Mouse (Mus musculus) urinary bladder, postnatal 10 days (tissue): ENCODE results near the gene Lgi4.

Experiments used
- DNase-seq: peaks from one replicate; pipeline ENCODE4 v3.0.0; 2022; ENCODE audit warnings: low spot score

Lgi4 gene

DNA sequence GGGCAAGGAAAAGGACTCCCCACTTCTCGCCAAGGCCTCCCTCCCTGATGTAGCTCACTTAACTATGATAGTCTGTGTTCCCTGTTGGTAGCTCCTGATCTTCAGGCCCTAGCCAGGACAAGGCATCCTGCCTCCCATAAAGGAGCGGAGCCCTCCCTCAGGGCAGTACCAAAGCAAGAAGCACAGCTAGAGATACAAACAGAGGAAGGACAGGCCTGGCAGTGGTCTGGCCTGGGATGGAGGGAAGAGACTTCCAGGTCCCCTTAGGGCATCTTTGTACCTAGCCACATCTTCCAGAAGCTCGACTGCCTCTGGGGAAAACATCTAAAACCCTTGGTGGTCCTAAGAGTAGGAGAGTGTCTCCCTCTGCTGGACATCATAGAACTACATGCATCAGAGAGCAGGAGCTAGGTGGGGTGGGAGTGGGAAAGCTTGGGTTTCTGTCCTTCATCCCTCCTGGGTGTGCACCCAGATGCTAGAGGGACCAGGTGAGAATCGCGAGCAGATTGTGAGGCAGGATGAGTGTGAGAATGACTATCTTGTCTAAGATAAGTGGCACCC, 18.8 kb downstream of the Lgi4 start:
- DNase-seq, result no peak

DNA sequence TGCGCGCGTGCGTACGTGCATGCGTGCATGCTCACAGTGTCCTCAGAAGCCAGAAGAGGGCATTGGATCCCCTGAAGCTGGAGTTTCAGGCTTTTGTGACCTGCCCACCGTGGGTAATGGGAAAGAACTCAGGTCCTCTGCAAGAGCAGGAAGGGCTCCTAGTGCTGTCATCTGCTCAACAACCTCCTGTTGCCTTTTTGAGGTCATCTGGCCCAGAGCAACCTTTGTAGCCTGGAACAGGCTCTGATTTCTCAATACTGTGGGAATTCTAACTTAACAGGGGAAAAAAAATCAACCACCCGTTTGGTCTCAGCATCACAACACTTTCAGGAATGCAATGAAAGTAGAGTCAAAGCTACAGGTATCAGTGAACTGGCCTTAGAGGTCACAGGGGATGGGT, 20.5 kb downstream of the Lgi4 start:
- no peak for DNase-seq

DNA sequence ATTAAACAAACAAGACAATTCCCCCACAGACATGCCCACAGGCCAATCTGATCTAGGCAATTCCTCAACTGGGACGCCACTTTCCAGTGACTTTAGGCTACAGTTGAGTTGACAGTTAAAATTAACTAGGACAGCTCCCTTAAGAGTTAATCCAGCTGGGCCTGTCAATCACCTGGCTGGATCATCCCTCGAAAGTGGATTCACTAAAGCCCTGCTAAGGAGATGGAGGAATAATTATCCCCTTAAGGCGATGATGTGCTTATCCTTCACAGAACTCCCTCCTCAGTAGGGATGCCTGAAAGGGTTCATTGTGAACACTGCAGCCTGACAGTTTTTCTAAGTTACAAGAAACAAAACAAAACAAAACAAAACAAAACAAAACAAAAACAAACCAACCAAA, 21.5 kb downstream of the Lgi4 start:
- no peak for DNase-seq

DNA sequence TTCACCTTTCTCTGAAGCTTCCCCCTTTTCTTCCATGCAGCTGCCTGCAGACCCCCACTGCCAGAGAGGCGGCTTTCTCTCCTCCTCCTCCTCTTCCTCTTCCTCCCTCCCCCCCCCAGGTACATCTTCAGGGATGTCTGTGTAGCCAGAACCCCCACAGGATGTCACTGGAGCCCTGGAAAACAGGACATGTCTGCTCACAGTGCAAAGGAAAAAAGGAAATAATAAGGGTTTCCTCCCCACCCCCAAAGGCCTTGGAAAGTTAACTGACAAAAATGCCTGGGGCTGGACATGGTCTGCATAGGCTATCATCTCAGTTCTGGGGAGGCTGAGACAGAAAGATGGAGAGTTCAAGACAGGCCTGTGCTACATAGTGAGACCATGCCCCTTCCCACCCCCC, 22.0 kb downstream of the Lgi4 start:
- no peak for DNase-seq

DNA sequence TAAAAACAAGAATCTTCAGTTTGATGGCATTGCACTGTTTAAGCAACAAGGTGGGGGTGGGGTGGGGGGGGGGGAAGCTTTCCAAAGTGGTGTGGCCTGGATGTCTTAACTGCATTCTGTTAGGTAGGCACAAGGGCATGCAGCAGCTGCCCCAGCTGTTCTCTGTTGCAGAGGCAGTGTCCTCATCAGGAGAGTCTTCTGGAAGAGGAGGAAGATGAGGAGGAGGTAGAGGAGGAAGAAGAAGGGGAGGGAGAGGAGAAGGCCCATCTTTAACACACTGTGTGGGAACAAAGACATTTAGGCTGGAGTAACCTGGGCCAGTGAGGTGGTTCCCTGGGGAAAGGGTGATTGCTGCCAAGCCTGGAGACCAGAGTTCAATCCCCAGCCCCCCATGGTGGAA, 23.0 kb downstream of the Lgi4 start:
- DNase-seq, result no peak

DNA sequence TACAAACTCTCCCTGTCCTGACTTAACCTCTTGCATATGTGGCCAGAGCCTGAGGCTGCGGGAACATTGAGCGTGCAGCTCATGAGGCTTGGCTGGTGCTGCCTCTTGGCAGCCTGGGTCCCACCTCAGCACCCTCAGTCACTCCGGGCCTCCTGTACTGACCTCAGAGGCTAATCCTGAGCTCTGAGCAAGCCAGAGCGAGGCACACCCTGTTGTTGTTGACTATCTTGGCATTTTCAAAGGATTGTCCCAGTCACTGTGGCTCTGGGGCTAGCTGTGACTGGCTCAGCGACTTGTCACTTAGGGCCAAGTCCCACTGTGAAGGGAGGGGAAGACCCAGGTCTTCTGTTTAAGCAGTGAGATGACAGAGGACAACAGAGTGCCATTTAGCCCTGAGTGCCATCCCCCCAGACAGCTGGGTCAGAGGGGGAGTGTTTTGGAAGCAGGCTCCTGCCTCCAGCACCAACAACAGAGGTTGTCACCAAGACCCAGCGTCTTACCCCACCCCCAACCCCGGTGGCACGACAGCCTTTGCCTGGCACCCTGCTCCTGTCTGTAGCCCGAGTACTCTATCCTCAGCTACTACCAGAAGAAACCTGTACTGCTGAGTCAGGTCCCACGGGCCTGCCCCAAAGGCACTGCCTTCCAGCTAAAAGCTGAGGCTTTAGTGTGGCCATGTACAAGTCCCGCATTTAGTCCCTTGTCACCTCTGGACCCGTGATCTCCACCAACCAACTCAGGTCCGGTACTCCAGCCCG, 23.9 kb downstream of the Lgi4 start:
- no peak for DNase-seq

DNA sequence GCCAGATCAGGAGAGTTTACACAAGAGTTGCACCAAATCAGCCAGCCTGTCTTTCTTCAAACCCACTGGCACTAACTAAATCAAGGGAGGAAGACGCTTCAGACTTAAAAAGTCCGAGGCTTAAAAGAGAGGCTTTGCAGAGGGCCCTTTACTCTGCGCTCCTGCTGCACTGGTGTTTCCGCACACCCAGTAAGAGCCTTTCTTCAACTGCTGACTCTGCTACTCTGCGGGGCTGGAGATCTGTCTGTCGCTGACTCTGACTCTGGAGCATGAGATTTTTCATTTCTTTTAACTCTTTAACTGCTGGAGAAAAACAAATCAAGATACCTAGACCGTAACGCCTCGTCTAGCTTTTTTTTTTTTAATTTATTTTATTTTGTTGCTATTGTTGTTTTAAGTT, 25.0 kb downstream of the Lgi4 start:
- no peak for DNase-seq

DNA sequence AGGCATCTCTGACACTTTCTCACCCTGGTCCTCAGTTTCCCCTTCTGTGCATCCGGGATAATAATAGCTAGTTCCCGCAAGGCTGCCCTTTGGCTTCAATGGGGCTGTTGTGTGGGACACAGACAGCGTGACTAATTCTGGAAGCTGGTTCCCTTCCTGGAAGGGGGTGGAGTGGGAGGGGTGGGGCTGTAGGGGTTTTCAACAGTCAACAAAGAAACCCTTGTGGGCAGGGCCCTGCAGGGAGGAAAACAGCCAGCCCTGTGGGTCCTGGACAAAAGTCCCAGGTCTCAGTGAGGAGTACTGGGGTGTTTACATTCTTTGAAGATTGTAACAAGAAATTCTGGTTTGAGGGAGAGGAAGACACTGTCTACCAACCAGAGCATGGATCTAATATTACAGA, 26.0 kb downstream of the Lgi4 start:
- DNase-seq, result no peak

DNA sequence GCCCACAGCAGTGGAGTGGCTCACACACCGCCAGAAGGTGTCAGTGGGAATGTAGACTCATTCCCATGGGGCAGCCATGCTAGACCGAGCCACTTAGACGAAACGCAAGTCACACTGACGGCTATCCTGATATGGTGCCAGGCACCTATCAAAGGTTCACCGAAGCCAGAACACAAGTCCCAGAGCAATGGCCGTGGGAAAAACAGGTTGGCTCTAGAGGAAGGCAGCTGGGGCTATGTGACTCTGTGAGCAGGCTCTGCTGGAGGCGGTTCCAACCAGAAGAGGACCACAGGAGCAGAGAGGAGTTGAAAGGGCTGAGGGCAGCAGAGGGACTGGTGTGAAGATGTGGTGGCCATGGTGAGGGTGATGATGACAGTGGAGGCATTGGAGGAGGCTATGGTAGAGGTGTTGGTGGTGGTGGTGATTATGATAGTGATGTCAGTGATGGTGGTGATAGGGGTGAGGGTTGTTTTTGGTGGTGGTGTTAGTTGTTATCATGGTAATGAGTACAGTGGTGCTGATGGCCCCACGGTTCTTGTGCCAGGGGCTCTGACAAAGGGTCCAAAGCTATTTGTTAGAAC, 27.1 kb downstream of the Lgi4 start:
- no peak for DNase-seq

DNA sequence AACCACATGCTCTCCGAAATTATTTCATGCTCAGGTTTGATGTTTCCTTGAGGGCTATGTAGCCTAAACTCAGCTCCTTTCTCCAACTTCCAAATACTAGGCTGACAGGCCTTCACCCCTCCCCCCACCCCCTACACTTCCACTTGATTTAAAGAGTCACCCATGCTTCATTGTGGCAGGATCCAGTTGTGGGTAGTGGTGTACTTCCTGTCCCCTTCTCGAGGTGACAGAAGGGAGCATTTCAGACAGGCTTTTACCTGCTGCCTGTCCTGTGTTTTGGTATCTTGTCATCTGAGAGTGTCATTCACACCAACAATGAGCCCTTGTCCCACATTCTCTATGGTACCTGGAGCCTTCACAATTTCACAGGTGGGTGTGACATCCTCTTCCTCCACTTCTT, 28.1 kb downstream of the Lgi4 start:
- DNase-seq, result no peak

DNA sequence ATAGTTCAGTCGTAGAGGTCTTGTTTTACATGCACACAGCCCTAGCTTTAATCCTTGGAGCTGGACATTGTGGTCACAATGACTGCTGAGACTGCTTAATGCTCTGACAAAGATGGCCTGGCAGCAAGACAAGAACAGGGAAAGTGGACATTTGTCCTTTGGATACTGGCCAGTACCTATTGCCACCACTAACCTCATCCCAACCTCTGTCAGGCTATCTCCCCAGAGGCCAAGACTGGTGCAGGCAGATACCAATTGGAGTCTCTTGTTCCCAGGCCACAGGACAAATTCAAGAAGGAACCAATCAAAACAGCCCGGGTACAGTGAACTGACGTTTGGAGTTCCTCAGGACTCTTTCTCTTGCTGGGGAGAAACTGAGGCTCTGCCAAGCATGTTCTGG, 29.1 kb downstream of the Lgi4 start:
- no peak for DNase-seq

DNA sequence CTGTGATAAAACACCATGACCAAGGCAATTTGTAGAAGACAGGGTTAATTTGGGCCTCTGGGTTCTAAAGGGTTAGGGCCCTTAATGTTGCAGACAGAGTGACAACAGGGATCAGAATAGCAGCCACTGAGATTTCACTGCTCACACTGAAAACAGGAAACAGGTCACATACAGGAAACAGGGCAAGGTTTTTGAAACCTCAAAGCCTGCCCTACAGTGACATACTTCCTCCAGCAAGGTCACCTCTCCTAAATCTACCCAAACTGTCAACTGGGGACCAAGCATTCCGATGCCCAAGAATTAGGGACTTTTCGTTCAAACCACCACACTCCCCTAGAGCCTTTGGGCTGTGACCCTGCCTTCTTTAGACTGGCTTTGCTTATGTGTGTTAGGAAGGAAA, 30.6 kb downstream of the Lgi4 start:
- no peak for DNase-seq

DNA sequence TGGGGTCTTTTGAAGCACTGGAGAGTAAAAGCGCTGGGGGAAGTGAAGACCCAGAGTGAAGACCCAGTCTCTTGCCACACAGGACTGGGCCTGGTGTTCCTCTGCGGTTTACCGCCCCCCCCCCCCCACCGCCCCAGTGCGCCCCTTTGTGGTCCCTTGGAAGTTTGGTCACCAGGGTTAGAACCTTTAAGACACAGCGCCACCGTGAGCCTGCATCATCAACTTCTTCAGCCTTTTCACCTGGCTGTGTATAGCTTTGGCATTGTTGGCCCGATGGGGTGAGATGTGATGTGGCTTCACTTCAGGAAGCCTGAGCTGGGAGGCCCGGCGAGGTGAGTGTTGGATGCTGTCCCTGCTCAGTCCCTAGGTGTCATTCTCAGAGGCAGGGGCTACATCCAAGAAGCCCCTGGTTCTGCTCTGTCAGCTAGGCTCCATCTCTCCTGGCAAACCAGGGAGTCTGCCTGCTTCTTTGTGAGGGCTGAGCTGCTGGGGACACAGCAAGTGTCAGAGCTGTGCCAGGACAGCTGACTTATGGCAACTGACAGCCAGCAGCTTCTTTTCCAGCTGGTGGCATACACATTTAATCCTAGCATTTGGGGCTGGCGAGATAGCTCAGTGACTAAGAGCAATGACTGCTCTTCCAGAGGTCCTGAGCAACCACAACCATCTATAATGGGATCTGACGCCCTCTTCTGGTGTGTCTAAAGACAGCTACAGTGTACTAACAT, 35.8 kb downstream of the Lgi4 start:
- no peak for DNase-seq

DNA sequence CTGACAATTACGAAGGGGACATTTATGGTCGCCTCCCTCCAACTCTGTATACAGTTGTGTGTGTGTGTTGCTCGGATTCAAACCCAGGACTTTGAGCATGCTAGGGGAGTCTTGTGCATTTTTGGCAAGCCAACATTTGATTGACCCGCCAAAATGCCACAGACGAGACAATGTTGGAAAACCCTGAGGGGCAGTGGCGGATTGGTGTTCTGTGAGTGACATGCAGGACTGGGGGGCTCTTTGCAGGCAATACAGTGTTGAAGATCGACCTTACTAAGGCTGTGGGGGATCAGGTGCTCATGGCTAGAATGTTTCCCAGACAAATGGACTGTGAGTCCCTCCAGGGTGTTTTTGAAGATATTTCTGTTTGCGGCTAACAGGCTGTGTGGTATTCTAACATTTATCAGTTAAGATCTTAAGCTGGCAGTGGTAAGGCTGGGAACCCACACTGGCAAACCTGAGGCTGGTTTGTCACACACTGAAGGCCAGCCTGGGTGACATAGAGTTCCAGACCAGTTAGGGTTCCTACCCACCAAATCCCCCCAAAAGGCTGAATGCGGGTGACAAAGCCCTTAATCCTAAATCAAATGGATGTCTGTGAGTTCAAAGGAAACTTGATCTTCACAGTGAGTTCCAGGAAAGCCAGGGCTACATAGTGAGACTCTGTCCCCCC, 37.9 kb downstream of the Lgi4 start:
- DNase-seq, result no peak

DNA sequence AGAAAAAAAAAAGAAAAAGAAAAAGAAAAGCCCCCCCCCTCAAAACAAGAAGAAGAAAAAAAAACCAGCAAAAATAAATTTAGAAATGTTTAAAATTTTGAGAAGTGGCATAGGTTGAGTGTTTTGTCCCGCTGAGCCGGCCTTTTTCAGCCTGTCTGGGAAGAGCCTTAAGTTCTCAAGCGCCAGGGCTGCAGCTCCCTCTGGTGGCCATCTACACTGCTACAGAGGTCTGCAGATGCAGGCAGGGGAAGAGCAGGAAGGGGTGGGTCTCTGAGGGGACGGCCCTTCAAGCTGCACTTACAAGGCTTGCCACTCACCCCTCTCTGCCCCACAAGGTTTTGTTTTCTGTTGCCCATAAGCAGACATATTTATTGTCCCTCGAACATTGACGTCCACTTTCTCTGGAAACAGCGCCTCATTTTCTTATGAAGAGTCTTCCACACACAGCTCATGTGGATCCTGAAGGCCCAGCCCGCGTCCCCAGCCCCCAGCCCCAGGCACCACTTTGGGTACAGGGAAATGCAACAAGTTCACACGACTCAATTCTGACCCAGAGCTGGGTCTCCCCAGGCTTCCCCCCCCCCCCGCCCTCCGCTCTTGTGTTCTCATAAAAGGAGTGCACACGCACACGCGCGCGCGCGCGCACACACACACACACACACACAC, 38.6 kb downstream of the Lgi4 start:
- DNase-seq, result peak; percentile 79

DNA sequence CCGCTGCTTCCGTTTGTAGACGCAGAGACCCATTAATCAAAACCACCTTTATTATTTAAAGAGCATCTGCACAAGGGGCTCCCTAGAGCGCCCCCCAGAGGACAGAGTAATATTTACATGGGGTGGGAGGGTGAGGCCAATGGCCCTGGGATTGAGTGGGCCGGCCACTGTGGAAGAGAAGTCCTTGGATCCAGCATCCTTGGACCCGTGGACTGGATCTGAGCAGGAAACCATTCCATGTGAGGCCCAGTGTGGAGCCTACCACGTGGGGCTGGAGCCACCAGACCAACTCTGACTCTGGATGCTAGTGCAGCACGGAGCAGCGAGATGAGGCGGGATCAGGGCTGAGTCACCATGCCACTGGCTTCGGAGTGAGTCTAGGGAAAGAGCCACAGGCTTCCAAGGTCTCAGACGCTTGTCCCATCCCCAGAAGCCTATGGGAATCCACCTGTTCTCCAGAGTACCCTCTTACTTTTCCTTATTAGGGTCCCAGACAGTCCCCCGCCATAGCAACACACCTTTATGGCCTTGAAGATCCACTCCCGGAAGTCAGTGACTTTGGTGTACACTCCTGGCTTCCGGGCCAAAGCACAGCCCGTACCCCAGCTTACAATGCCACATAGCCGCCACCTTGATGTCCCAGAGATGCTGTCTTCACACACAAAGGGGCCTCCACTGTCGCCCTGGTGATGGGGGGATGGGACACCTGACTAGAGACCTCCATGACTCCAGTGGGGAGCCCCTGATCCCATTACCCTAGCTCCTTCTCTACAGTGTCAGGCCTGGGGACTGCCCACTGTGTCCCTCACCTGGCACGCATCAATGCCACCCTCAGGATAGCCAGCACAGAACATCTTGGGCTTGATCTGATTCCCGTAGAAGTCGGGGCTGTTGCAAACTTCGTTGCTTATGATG, 39.8 kb downstream of the Lgi4 start:
- no peak for DNase-seq

DNA sequence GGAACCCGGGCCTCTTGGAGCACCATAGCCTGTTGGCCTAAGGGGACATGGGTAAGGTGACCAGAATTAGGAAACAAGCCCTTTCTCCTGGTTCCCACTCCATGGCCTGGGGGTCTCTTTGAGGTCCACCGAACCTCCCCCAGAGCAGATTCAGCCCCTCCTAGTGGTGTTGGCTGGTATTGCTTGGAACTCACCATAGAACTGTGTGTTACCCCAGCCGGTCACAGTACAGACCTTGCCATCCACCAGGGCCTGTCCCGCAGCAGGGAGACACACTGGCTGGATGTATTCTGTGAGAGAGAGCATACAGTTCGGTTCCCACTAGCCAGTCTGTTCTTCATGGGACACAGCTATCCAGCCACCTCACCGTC, 40.5 kb downstream of the Lgi4 start:
- DNase-seq, result no peak

DNA sequence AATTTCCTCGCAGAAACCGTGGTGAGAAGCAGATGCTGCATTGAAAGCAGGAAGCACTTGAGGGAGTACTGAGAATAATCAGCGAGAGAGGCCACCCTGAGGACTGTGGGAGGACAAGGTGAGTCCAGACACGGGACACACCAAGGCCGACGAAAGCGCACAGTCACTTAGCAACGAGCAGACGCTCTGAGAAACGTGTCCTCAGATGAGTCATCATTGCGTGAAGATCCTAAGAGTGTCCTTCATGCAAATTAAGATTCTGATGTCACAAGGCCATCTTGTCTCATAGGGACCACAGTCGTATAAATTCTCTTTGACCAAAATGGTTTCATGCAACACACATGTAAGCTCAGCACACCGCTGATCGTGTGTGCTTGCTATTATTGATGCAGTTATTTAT, 41.6 kb downstream of the Lgi4 start:
- no peak for DNase-seq

DNA sequence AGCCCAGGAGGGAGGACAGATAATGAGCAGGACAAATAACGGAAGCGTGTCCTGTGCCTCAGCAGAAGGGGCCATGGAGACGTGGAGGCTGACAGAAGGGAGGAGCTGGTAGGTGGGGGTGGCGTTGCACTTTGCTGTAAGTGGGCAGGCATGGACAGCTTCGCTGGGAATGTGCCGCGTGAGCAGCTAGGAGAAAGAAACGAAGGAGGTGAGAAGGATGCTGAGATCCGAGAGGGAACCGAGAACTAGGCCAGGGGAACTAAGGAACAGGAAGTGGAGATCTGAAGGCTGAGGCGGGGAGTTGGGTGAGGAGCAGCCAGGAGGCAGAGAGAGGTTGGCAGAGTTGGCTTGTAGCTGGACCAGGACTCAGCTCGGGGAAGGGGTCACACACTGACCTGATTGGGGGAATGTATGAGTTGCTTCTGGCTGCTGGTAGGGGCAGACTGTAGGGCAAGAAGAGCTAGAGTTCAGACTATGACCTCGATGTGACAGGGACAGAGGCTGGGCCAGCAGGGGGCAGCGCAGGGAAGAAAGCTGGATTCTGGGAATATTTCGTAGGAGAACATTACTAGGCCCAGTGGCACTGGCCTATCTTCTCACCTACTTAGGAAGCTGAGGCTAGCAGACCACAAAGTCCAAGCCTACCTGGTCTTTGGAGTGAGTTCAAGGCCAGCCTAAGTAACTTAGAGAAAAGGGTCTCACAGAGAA, 46.1 kb downstream of the Lgi4 start:
- DNase-seq, result no peak

DNA sequence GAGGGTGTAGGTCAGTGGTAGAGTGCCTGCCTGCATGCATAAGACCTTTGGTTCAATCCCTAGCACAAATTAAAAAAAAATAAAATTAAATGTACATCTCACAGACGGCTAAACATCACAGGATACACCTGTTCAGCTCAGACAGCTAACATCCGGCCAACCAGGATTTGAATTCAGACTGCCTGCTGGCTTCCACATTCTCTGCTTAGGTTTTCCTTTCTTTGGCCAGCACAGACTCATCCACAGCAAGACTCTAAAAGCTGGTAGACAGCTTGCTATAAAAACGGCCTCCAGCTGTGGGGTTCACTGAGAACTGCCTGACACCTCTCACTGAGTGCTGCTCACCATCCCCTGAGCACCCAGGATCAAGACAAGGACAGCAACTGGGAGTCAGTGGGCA, 47.0 kb downstream of the Lgi4 start:
- DNase-seq, result no peak
